Mouse (Mus musculus): ENCODE results near the gene Usp29.

GRCm38 (mm10) chr7:6765240-6765639, 34.9 kb downstream of the Usp29 start:
- TF ChIP-seq CTCF (IDR thresholded peaks at IDR 0.05; ENCODE audit: extremely low read depth, insufficient read depth, insufficient read length, insufficient replicate concordance) (no peak), POLR2A (IDR thresholded peaks at IDR 0.05; ENCODE audit: low read depth, low read length) (no peak)
